Mouse (Mus musculus) 3T3-L1 (cell line): ENCODE measurements around the gene Crocc2.

Experiments
- DNase-seq: peaks from one replicate; pipeline ENCODE4 v3.0.0-alpha.2; 2015; ENCODE audit warnings: low read depth, low spot score

Gene Crocc2

DNA sequence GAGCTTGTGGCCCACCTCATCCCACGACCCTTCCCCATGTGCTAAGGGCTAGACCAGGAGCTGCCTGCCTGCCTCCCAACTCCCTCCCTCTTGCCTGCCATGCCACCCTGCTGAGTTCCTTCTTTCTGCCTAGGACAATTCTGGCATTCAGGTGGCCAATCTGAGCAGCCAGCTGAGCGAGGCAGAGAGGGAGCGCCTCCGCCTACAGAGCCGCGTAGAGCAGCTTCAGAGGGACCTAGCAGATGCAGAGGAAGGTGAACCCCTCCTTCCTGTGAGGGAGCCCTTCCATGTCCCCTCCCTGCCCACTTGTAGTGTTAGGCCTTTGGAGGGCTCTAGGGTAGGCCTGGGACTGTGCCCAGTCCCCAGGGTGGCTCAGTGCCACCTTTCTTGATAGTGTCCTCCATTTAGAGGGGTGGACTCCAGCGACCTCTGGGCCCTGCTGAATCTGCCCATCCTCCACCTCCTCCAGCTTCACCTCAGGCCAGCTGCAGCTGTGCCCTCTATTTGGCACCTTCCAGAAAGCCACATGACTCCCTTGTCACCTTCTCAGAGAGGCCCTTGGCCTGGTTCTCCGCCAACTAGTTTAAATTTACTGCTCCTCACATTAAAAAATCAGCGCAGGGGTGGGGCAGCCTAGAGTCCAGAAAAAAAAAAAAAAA is 48.4 kb downstream of the Crocc2 start:
- no peak for DNase-seq

GRCm38 (mm10) chr1:93217530-93217929 is 49.0 kb downstream of the Crocc2 start:
- DNase-seq = no peak

- DNase-seq = no peak
Measured at GRCm38 (mm10) chr1:93220776-93221175, 52.3 kb downstream of the Crocc2 start.

GRCm38 (mm10) chr1:93223972-93224371 is 55.4 kb downstream of the Crocc2 start:
- no peak for DNase-seq

DNA sequence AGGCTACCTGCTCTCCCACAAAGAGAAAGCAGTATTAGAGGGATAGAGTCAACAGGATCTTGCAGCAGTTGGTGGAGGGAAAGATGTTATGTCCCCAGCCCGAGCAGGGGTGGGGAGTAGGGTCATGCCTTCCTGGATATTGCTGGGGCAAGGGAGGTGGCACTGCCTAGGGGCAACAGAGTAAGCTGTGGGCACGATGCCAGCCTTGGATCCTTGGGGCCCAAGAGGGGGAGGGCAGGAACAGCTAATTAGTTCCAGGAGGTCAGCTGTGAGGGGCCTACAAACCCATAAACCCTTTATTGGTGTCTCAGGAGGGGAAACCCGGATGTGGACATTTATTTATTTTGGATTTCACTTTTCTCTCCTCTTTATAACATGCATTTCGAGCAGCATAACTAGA is 56.7 kb downstream of the Crocc2 start:
- DNase-seq = no peak

DNA sequence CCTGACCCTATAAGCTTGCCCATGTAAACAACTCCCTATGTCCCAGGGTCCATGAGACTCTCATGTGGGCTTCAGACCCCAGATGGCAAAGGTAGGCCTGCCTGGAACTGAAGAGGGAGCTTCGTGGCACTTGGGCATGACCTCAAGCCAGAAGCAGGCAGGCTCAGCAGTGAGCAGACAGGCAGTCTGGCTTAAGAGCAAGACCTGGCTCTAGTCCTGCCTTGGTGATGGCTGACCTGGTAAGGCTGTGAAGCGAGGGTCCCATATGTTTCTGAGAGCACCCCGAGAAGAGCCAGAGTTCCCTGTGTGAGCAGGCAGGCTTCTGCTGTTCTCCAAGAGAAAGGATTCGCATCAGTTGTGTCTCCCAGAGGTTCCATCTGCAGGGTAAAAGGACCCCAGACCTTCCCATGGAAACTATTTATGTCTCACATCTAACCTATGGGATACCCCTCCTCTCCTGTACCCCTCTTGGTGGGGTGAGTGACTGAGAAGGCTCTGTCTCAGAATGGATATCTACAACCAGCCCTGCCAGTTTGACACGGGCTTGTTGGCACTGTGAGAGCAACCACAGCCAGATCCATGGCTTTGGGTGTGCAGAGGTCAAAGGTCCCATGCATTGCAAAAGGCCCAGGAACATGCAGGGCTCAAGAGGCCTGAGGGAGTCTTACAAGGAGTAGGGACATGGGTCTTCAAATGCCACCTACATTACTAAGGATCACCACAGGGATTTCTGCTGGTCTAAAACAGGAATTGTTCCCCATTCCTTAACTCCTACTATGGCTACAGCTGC is 57.4 kb downstream of the Crocc2 start:
- no peak for DNase-seq

- DNase-seq = no peak
Measured at GRCm38 (mm10) chr1:93227303-93227975, 58.9 kb downstream of the Crocc2 start.

- no peak for DNase-seq
Measured at GRCm38 (mm10) chr1:93227976-93228365, 59.4 kb downstream of the Crocc2 start.

DNA sequence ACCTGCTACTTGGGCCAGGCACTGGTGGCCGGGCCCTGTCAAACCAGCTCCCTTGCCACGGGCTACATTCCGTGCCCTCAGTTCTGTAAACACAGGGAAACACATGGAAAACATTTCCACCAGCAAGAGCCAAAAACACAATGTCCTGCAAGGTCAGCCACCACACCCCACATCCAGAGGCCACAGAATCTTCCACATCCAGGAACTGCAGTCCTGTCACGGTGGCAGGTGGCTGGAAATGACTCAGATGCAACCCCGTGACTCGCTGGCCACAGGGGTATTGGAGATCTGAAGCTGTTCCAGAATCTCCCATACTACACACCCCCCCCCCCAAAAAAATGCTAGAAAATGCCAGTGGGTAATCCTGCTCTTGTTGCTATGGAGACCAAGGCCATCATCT is 60.7 kb downstream of the Crocc2 start:
- DNase-seq = peak; percentile 75

DNA sequence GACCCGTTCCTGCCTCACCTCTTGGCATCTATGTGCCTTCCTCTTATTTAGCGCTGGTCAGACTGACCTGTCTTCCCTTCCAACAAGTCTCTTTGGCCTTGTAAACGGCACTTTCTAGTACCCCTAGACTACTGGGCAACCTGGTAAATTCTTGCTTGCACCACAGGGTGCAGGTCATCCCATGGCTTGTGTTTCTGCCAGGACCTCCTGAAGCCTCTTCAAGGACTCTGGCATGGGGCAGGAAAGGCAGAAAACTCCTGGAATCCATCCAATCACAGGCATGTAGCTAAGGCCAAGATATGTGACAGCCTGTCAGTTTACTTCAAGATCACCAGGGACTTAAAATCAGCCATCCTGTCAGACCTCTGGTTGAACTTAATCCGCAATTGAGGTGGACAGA is 61.1 kb downstream of the Crocc2 start:
- DNase-seq = peak; percentile 64

DNA sequence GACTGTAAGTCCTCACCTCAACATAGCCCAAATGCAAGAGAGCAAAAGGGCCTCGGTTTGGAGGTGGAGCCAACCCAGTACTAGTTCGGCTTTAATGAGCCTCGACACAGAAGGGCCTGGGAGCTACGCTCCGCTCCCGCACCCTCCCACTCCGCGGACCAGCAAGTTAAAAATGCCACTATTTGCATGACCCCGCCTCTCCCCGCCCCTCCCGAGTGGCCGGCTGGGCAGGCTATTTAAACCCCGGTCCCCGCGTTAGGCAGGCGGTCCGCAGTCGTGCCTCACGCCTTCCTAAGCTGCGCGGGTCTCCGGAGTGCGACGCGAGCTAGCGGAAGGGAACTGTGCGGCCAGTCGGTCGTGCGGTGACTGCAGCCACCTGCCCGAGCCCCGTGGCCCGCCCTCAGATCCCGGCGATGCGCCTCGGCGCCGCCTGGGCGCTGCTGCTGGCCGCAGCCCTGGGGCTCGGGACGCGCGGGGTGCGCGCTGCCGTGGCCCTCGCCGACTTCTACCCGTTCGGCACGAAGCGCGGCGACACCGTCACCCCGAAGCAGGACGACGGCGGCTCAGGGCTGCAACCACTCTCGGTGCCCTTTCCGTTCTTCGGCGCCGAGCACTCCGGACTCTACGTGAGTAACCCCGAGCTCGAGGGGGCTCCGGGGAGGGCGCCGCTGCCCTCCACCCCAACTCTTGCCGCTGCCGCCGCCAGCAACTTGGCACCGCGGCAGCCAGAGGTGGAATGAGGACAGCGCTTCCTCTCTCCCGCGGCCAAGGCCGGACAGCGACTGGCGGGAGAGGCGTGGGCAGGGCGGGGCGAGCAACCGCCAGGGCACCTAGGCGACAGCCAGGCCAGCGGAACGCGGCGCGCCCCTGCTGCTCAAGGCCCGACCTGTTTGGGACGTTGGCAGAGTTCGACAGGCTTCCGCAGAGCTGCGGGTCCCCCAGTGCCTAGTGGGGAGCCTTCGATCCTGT is 67.3 kb downstream of the Crocc2 start, which contains the start of gene Sned1:
Gene Sned1, plus strand, starts transcription at position 266 of the 969 bp plus-strand sequence.
- peak; percentile 91 for DNase-seq

DNA sequence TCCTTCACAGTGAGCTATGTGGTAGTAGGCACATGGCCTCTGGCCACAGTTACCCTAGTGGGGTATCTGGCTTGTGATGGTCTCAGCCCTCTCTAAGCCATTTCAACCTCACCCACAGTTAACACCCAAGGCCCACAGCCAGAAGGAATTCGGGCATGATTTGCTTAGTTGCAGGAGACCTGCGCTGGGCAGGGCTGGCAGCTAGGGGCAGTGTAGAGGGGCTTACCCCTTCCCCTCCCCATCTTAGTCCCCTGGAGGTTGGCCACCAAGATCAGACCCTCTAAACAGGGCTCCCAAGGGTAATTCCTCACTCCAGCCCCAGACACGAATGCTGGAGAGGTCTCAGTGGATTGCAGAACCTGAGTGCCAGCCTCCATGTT is 68.0 kb downstream of the Crocc2 start:
- DNase-seq = peak; percentile 59

GRCm38 (mm10) chr1:93237676-93238075 is 69.2 kb downstream of the Crocc2 start:
- no peak for DNase-seq

- no peak for DNase-seq
Measured at GRCm38 (mm10) chr1:93238201-93238600, 69.7 kb downstream of the Crocc2 start.

- peak; percentile 62 for DNase-seq
Measured at GRCm38 (mm10) chr1:93245936-93246335, 77.4 kb downstream of the Crocc2 start.

- peak; percentile 40 for DNase-seq
Measured at GRCm38 (mm10) chr1:93252586-93252985, 84.1 kb downstream of the Crocc2 start.

GRCm38 (mm10) chr1:93255761-93256160 is 87.2 kb downstream of the Crocc2 start:
- DNase-seq = no peak

DNA sequence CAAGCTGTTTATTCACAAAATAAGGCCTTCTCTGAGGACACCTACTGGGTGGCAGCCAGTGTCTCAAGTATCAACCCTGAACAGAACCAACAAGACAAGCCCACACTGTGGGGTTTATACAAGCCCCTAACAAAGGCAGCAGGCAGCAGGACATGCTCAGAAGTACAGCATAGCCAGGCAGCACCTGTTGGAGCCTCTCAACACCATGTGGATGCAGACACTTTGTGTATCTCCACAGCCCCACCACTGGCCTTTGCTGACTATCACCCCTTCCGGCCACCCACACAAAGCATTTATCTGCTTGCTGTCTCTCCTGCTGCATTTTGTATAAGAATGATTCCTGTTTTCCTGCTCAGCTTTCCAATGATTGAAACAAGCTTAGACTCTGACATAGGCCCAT is 89.0 kb downstream of the Crocc2 start:
- DNase-seq = no peak

DNA sequence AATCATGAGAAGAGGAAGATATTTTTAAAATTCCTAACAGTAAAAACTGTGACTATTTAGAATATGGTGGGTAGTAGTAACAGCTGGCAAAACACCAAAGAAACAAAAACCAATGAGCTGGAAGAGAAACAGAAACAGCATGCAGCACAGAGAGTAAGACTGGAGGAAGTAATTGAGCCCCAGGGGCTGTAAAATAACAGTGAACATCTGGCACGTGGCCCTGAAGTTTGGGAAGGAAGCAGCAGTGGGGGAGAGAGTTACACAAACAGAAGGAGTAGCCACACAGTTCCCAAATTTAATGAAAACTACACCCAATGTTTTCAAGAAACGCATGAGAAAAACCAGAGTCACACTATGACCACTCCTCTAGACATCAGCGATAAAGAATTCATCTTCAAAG is 98.7 kb downstream of the Crocc2 start:
- DNase-seq = peak; percentile 56

DNA sequence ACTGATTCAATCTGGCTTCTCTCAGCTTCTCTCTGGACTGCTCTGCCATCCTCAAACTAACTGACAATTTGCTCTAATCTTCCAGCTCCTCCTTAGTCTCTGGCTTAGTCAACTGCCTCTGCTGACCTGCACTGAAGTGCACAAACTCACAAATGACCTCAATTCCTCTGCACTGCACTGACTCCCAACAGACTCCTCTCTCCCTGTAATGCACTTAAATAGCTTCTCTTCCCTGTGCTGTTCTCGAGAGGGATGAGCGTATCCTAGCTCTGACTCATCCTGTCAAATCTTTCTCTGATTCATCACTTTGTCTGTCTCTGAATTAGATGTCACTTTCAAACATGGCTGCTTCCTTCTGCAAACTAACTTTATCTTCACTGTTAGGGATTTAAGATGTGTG is 99.7 kb downstream of the Crocc2 start:
- peak; percentile 65 for DNase-seq

DNA sequence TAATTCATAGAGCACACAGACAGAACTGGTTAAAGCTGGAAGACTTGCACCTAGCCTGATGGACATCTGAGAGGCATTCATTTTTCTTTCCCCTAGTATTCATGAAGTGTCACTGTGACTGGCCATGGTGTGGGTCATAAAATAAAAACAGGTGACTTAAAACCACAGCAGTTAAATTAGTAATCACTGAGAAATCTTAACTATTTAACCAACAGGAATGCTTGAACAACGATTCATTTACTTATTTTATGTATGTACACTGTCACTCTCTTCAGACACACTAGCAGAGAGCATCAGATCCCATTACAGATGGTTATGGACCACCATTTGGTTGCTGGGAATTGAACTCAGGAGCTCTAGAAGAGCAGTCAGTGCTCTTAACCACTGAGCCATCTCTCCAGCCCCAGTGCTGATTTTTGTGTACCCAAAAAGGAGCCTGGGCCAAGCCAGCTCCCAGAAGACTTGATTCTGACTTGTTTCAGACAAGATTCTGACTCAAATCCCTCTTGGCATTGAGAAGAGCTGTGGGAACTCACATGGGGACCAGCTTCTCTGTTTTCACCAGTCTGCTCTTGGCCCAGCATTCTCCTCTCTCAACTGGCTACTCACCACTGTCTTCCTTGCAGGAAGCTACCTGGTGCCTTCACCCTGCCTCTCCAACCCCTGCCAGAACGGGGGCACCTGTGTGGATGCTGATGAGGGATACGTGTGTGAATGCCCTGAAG is 102.2 kb downstream of the Crocc2 start:
- DNase-seq = peak; percentile 69
